Mouse (Mus musculus) megakaryocyte progenitor cell, adult 5-6 weeks (primary cell): Measurements from ENCODE around the gene Elfn1. TPM values are rescaled to one million over a fixed set of nuclear protein-coding genes. Genes with fewer than 3 reads are reported as not detected.

Experiments
- ATAC-seq: replicated peaks from 2 replicates; pipeline ENCODE4 v1.8.0; 2016; ENCODE audit warnings: mild to moderate bottlenecking, moderate TSS enrichment, inconsistent platforms; ENCODE audit not compliant: poor library complexity
- total RNA-seq, 2 experiments: library from RNA; stranded (forward) in 1 of 2; stranded (reverse) in 1 of 2; fragments of 157-497, 149-512 nt in 1 of 2; fragments of 200-1000 nt in 1 of 2; gene quantifications; 2 replicates each; pipeline versions ENCODE4 v1.2.3 to v1.2.4; 2015 to 2017

The Elfn1 gene
- total RNA-seq (2015): 0.02 TPM in 1 of 2 replicates, not detected in the other
- not detected in 2 replicates for total RNA-seq (2017)

DNA sequence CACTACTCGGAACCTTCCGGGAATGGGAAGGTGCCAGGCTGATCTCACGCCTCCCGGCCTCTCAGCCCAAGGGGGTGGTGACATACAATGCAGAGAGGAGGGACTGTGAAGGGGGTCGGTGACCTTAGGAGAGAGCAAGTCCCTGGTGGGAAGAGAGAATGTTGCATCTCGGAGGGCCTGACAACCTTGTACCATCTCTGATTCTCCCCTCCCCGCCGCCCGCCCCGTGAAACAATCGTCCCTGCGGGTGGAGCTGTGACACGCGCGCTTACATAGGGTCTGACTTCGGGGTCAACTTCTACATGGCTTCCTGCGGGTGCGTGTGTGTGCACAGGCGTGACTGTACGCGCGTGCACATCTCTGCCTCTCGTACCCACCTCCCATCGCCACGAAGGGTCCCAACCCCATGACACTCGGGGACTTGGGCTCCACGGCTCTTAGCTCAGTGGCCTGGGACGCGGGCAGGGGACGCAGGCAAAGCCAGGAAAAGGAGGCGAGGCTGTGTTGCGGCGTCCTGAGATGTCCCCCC lies at the start of gene Elfn1:
Elfn1 (plus strand) TSS at position 230 of the 529 bp plus-strand sequence.
- no peak for ATAC-seq

- no peak for ATAC-seq
Observed at GRCm38 (mm10) chr5:139860328-139861104, 47.2 kb upstream of the Elfn1 start.

- no peak for ATAC-seq
Observed at GRCm38 (mm10) chr5:139862759-139863158, 45.0 kb upstream of the Elfn1 start.

GRCm38 (mm10) chr5:139870886-139871285 lies 36.9 kb upstream of the Elfn1 start:
- no peak for ATAC-seq

DNA sequence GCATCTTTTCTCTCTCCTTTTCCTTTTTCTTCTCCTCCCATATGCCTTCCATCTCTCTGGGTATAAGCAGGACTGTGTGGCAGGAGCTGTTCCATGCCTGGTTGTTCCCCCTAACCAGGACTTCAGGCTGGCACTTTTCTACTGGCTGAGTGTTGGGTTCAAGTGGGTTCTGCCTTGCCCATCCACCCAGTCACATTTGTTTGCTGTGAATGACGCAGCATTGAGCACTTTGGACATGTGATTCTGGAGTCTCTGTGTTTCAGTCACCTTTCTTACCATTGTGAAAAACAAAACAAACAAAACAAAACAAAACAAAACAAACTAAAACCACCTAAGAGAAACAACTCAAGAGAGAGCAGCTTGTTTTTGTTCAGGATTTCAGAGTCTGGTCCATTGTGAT lies 36.2 kb upstream of the Elfn1 start:
- no peak for ATAC-seq

- no peak for ATAC-seq
Observed at GRCm38 (mm10) chr5:139877563-139877962, 30.2 kb upstream of the Elfn1 start.

DNA sequence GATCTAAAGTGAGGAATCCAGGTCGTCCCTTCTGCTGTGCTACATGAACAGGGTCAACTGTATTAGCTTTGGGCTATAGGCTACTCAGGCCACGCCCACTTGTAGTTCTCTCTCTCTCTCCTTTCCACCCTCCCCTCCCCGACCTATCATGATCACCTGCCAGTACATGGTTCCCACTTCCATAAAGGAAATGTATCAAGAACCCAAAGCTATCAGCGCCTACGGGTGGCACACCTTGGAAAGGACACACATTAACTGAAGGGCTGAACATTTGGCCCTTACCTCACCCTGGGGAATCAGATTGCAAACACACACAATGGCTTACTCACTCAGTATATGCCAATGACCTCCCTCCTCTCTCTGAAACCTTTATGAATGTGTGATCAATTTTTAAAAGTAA lies 28.0 kb upstream of the Elfn1 start:
- no peak for ATAC-seq

DNA sequence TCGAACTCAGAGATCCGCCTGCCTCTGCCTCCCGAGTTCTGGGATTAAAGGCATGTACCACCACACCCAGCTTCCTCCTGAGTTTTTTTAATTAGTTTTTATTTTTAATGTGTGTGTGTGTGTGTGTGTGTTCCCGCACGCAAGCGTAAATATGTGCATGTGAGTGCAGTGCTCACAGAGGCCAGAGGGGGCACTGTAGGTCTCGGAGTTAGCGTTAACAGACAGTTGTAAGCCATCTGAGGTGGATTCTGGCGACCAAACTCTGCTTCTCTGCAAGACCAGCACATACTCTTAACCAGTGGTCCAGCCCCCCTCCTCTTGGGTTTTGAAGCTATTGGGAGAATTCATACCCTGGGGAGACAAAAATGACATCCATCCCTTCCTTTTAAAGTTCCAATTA lies 26.6 kb upstream of the Elfn1 start:
- no peak for ATAC-seq

- no peak for ATAC-seq
Observed at GRCm38 (mm10) chr5:139888624-139889023, 19.1 kb upstream of the Elfn1 start.

- no peak for ATAC-seq
Observed at GRCm38 (mm10) chr5:139889370-139889769, 18.4 kb upstream of the Elfn1 start.

DNA sequence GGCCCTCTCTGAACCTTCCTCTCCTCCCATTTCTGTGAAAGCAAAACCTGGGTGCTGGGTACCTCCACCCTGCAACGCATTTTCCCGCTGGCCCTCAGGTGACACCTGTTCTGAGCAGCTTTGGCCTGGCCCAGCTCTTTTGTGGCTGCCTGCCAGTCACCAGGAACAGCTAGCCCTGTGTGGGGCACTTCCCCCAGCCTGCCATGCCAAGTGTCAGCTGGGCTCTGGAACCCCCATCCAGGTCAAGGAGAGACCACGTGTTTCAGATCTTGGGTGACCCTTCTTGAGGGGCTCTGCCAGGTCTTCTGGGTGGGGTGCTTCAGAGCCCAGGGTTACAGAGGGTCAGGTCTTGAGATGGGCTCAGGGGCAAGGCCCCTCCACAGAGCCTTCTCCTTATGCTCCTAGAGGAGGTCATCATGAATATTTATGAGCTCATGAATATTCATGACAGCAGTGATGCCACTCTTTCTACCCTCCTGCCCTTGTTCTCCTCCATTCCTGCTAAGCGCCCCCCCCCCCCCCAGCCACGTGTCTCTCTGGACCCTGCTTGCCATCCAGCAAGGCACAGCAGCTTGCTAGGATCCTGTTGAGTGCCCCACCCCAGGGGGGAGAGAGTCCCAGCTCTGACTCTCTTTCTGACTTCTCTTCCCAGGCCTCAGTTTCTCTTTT lies 15.3 kb upstream of the Elfn1 start:
- no peak for ATAC-seq

GRCm38 (mm10) chr5:139892995-139893345 lies 14.8 kb upstream of the Elfn1 start:
- no peak for ATAC-seq

DNA sequence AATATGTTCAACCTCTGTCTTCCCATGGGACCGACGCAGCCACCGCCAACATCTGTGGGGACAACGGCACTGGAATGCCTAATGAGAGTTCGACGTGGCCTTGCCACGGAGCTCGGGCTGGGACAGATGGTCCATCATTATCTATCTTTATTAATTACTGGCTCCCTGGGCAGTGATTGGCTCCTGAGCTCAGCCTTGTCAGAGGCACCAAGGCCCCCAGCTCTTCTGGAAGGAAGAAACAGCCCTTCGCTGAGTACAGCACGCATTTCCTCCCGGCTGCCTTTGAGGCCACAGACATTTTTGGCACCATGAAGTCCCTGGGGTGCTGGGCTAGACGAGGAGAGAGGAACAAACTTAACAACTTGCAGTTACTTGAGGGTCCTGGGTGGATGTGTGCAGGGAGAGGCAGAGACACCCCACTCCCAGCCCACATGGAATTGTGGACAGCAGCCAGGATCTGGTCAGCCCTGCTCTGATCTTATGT lies 13.7 kb upstream of the Elfn1 start:
- no peak for ATAC-seq

- no peak for ATAC-seq
Observed at GRCm38 (mm10) chr5:139899044-139899443, 8.7 kb upstream of the Elfn1 start.

DNA sequence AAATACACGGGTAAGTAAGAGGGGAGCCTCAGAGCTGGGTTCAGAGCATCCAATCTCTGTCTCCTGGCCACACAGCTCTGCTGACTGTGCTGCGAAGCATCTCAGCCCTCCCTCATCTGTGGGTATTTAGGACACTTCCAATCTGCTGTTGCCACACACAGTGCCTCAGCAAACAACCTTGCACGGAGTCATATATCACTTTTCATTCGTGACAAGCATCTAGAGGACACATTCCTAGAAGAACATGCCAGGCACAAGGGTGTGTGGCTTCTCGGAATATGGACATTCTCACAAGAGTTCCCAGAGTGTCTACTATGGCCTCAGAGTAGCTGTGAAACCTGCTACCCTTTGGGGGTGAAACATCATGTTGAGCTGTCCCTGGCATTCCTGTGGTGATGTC lies 2.6 kb upstream of the Elfn1 start:
- ATAC-seq: no peak

DNA sequence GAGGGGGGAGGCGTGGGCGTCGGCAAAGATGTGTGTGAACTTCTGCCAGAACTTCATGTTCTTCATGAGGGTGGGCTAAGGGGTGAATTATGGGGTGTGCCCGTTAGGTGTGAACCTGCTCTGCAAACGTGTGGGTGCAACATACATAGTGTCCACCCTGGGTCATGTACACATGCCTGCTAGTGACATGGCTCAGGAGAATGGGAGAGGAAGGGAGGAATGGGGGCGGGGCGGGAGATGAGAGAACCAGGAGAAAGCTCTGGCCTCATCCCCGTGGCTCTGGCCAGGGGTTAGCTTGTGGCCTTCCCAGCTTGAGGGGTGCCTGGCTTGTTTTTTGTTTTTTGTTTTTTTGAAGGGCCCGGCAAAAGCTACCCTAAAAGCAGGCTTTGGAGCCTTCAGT lies 1.2 kb upstream of the Elfn1 start:
- ATAC-seq: no peak

DNA sequence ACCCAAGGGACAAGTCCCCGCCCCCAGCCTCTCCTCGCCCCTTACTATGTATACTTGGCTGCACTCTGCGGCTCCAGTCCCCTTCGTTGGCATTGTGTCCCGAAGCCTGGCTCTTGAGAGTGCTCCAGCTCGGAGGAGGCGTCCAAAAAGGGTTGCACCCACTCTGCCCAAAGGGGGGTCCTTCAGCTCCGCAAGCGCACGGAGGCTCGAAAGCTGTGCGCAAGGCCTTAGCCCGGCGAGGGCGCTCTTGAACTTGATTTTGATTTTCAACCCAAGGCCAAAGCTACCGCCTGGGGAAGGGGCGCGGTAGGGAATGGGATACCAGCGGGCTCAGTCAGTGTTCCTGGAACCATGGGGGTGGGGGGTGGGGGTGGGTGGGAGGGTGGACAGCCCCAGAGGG lies 502 bp upstream of the Elfn1 start:
- ATAC-seq: no peak

GRCm38 (mm10) chr5:139908243-139908810 lies 584 bp downstream of the Elfn1 start:
- ATAC-seq: no peak

GRCm38 (mm10) chr5:139908811-139909627 lies 1.3 kb downstream of the Elfn1 start:
- ATAC-seq: no peak

GRCm38 (mm10) chr5:139909710-139910550 lies 2.2 kb downstream of the Elfn1 start:
- ATAC-seq: no peak
